In genomic region chr1:91038531-91038930, GRCm38 (mm10) we compare ENCODE assay signal across 13 mouse cellular contexts. TPM values are rescaled to one million over a fixed set of nuclear protein-coding genes. Genes with fewer than 3 reads are reported as not detected.
A peak's percentile ranks its signal among the peaks of the same experiment; 100 is the strongest.
DNase-seq lines count a peak whose midpoint lies in the region; ATAC-seq and TF ChIP-seq lines count a peak whose summit lies in the region.
"Had no signal": no experiment of that assay in that cellular context is flagged by ENCODE, and none has a peak within 500 bp of the region (broad histone marks: within the 10 kb centered on the region; RNA-seq: fewer than 3 reads in every experiment).

No protein-coding gene starts in this region.

- peak; percentile 48 for DNase-seq in forebrain, embryonic 14.5 days (ENCODE audit: low spot score)
- DNase-seq in heart, postnatal 36 days: no peak
- no peak for DNase-seq in left cerebral cortex, adult 2 months (ENCODE audit: extremely low spot score in 1 of 2, low spot score in 2 of 2)
- DNase-seq in left cerebral cortex, postnatal 4 days: no peak
- DNase-seq in brain, embryonic 14.5 days (ENCODE audit: low read depth): peak; percentile 64
- no peak for DNase-seq in cerebellum, postnatal 25 days
- DNase-seq: cerebellum, adult 18-20 months; right cerebral cortex, postnatal 4 days had no signal

- no peak overlapping the region for H3K27ac ChIP-seq in forebrain, embryonic 14.5 days (ENCODE audit: low read depth, low read length)
- H3K27ac ChIP-seq in forebrain, embryonic 13.5 days: no peak overlapping the region; the same call in 1 of the 2 replicates
- H3K27ac ChIP-seq in heart, embryonic 13.5 days (replicated peaks): peak overlapping the region; percentile 76
- H3K27ac ChIP-seq in left cerebral cortex, adult 2 months: peak overlapping the region; percentile 11; the same call in 1 of the 2 replicates
- H3K27ac ChIP-seq: neural tube, embryonic 13.5 days had no signal

- no peak for TF ChIP-seq CTCF in left cerebral cortex, adult 2 months (IDR thresholded peaks at IDR 0.05)
- TF ChIP-seq CTCF in brain, embryonic 14.5 days (IDR thresholded peaks at IDR 0.05; ENCODE audit: borderline replicate concordance, extremely low read depth, insufficient read depth, insufficient read length): no peak

- H3K4me2 ChIP-seq in forebrain, embryonic 14.5 days (ENCODE audit: low read length): no peak overlapping the region
- no peak overlapping the region for H3K4me2 ChIP-seq in forebrain, embryonic 13.5 days
- H3K4me2 ChIP-seq in heart, embryonic 13.5 days: no peak overlapping the region
- H3K4me2 ChIP-seq: liver, embryonic 11.5 days; lung, embryonic 14.5 days; neural tube, embryonic 13.5 days had no signal

- intact Hi-C loops in heart, postnatal 36 days (cut with DNase I): loop anchor here (1.0 kb wide), 1 partner anchor 61 kb away; no protein-coding TSS in a partner anchor
- intact Hi-C loops in left cerebral cortex, adult 2 months (cut with DNase I): loop anchor here (5.0 kb wide), 2 partner anchors 59 to 66 kb away; no protein-coding TSS in a partner anchor
- intact Hi-C loops in left cerebral cortex, postnatal 4 days (cut with DNase I): no loop called here

- no peak overlapping the region for H3K4me3 ChIP-seq in forebrain, embryonic 14.5 days (ENCODE audit: low read depth, low read length)
- no peak overlapping the region for H3K4me3 ChIP-seq in forebrain, embryonic 13.5 days
- no peak overlapping the region for H3K4me3 ChIP-seq in heart, embryonic 13.5 days
- H3K4me3 ChIP-seq in left cerebral cortex, adult 2 months: no peak overlapping the region
- H3K4me3 ChIP-seq: neural tube, embryonic 13.5 days had no signal

- 0 out of 2 replicates have a peak, but pooled peaks have one; percentile 10 for ATAC-seq in forebrain, embryonic 14.5 days
- ATAC-seq in forebrain, embryonic 13.5 days: no peak
- no peak for ATAC-seq in heart, embryonic 13.5 days (ENCODE audit: extremely low read depth, insufficient number of reproducible peaks, low FRiP score, low TSS enrichment)

- no peak overlapping the region for H3K9ac ChIP-seq in forebrain, embryonic 14.5 days (ENCODE audit: low read length)
- H3K9ac ChIP-seq in forebrain, embryonic 13.5 days: no peak overlapping the region
- H3K9ac ChIP-seq in heart, embryonic 13.5 days: peak overlapping the region; percentile 63
- H3K9ac ChIP-seq: lung, embryonic 14.5 days; neural tube, embryonic 13.5 days had no signal

- no peak for TF ChIP-seq POLR2A in brain, embryonic 14.5 days (IDR thresholded peaks at IDR 0.05; ENCODE audit: borderline replicate concordance, extremely low read depth, insufficient read depth, insufficient read length, poor library complexity, severe bottlenecking)

- WGBS in forebrain, embryonic 14.5 days: 25% methylated on average over 6 of the region's 6 CpGs
- 31% methylated on average over 6 of the region's 6 CpGs for WGBS in forebrain, embryonic 13.5 days
- 50% methylated on average over 6 of the region's 6 CpGs for WGBS in heart, embryonic 13.5 days

- H3K36me3 ChIP-seq in forebrain, embryonic 14.5 days (ENCODE audit: control insufficient read depth, insufficient read depth, low read length): no peaks in the 10 kb centered on the region
- no peaks in the 10 kb centered on the region for H3K36me3 ChIP-seq in forebrain, embryonic 13.5 days (ENCODE audit: poor library complexity, severe bottlenecking)
- H3K36me3 ChIP-seq in heart, embryonic 13.5 days: peaks cover 10% of the 10 kb centered on the region; the same call in 1 of the 2 replicates
- H3K36me3 ChIP-seq: neural tube, embryonic 13.5 days had no signal

- H3K27me3 ChIP-seq in forebrain, embryonic 14.5 days (replicated peaks; ENCODE audit: control insufficient read depth, insufficient read depth, low read length): no peaks in the 10 kb centered on the region
- H3K27me3 ChIP-seq in forebrain, embryonic 13.5 days: no peaks in the 10 kb centered on the region
- H3K27me3 ChIP-seq in heart, embryonic 13.5 days (replicated peaks): no peaks in the 10 kb centered on the region
- H3K27me3 ChIP-seq: neural tube, embryonic 13.5 days had no signal

- no peaks in the 10 kb centered on the region for H3K9me3 ChIP-seq in forebrain, embryonic 14.5 days (replicated peaks; ENCODE audit: control insufficient read depth, low read length)
- H3K9me3 ChIP-seq in forebrain, embryonic 13.5 days (replicated peaks): no peaks in the 10 kb centered on the region
- no peaks in the 10 kb centered on the region for H3K9me3 ChIP-seq in heart, embryonic 13.5 days
- H3K9me3 ChIP-seq: neural tube, embryonic 13.5 days had no signal

- peaks cover 6% of the 10 kb centered on the region; the same call in 1 of the 2 replicates for H3K4me1 ChIP-seq in forebrain, embryonic 14.5 days (ENCODE audit: control insufficient read depth, insufficient read depth, low read length)
- peaks cover 18% of the 10 kb centered on the region for H3K4me1 ChIP-seq in forebrain, embryonic 13.5 days
- H3K4me1 ChIP-seq in heart, embryonic 13.5 days: peaks cover 97% of the 10 kb centered on the region

RNA-seq across cellular contexts. Expression of gene Lrrfip1, which starts 40.0 kb away (rescaled TPM):
- polyA plus RNA-seq in forebrain, embryonic 14.5 days (2014; fragmentation: Nextera tagmentation; extraction: Ambion mirVana): 27.2 and 35.6 TPM in 2 replicates
- polyA plus RNA-seq in forebrain, embryonic 13.5 days (2015; fragmentation: Nextera tagmentation; extraction: Ambion mirVana): 21.6 and 22.1 TPM in 2 replicates
- 122 and 137 TPM in 2 replicates for polyA plus RNA-seq in heart, embryonic 13.5 days (2015; fragmentation: Nextera tagmentation; extraction: Ambion mirVana)
- total RNA-seq in heart, postnatal 36 days (2021): 10 to 100 TPM; 69.1 to 80.9 TPM
- total RNA-seq in left cerebral cortex, adult 2 months (2021): 10 to 100 TPM; 71.4 to 75.1 TPM
- total RNA-seq in left cerebral cortex, postnatal 4 days (2021): 10 to 100 TPM; 66.4 to 74.2 TPM
- 26.0 and 31.7 TPM in 2 replicates for polyA plus RNA-seq in brain, embryonic 14.5 days (2012; rRNA removed)

Comparison
In these comparisons a context has a peak if more than half of its experiments do, and no peak if none do; other contexts are left out.
1. DNase-seq: peak in forebrain, embryonic 14.5 days (single experiment) and brain, embryonic 14.5 days (single experiment); none in heart, postnatal 36 days (0 of 2), left cerebral cortex, adult 2 months (0 of 2), left cerebral cortex, postnatal 4 days (single experiment) and cerebellum, postnatal 25 days (0 of 2).
2. H3K27ac ChIP-seq: peak in heart, embryonic 13.5 days (single experiment) and left cerebral cortex, adult 2 months (single experiment); none in forebrain, embryonic 14.5 days (single experiment) and forebrain, embryonic 13.5 days (single experiment).